Comparison of ENCODE assay signal across 12 mouse cellular contexts in genomic region chr9:40776459-40777248, GRCm38 (mm10). TPM values are rescaled to one million over a fixed set of nuclear protein-coding genes. Genes with fewer than 3 reads are reported as not detected.
DNase-seq lines count a peak whose midpoint lies in the region; ATAC-seq and TF ChIP-seq lines count a peak whose summit lies in the region.
"Had no signal": no experiment of that assay in that cellular context is flagged by ENCODE, and none has a peak within 500 bp of the region (broad histone marks: within the 10 kb centered on the region; RNA-seq: fewer than 3 reads in every experiment).

No protein-coding gene starts in this region.

- no peaks in the 10 kb centered on the region for H3K4me1 ChIP-seq in G1E (ENCODE audit: insufficient read depth, low read depth, low read length)
- H3K4me1 ChIP-seq in neural tube, embryonic 15.5 days: no peaks in the 10 kb centered on the region

- no peak overlapping the region for H3K9ac ChIP-seq in neural tube, embryonic 15.5 days (replicated peaks)
- H3K9ac ChIP-seq: hindbrain, embryonic 14.5 days had no signal

- ATAC-seq in G1E (ENCODE audit: extremely low read depth, insufficient number of reproducible peaks, low FRiP score, poor library complexity, severe bottlenecking): peak; percentile 60
- ATAC-seq in neural tube, embryonic 15.5 days (ENCODE audit: low FRiP score): no peak

- 74% methylated on average over 11 of the region's 11 CpGs for WGBS in neural tube, embryonic 15.5 days

- H3K27me3 ChIP-seq in G1E (ENCODE audit: insufficient read depth, low read length): peaks cover 17% of the 10 kb centered on the region; the same call in 1 of the 2 replicates
- no peaks in the 10 kb centered on the region for H3K27me3 ChIP-seq in neural tube, embryonic 15.5 days (replicated peaks)

- H3K27ac ChIP-seq in neural tube, embryonic 15.5 days (replicated peaks): no peak overlapping the region
- H3K27ac ChIP-seq: hindbrain, embryonic 14.5 days had no signal

- no peak overlapping the region for H3K4me2 ChIP-seq in neural tube, embryonic 15.5 days
- H3K4me2 ChIP-seq: hindbrain, embryonic 14.5 days had no signal

- DNase-seq in G1E (ENCODE audit: low spot score): no peak
- DNase-seq in adrenal gland, adult 8-10 months: peak; percentile 62
- peak; percentile 61 for DNase-seq in heart, postnatal 4 days
- peak; percentile 47 to 54 for DNase-seq in kidney, postnatal 4 days
- DNase-seq in frontal cortex, postnatal 36 days (ENCODE audit: low spot score in 2 of 2): no peak
- DNase-seq in thymus, postnatal 36 days: no peak
- DNase-seq in testis, postnatal 14 days (ENCODE audit: low spot score): no peak
- DNase-seq: left cerebral cortex, postnatal 4 days; midbrain, embryonic 14.5 days; retina, postnatal 1 day had no signal

- TF ChIP-seq CTCF in G1E (IDR thresholded peaks at IDR 0.05; ENCODE audit: low read depth, low read length): no peak

- H3K4me3 ChIP-seq in G1E (ENCODE audit: low read depth, low read length): no peak overlapping the region
- H3K4me3 ChIP-seq in neural tube, embryonic 15.5 days (replicated peaks): no peak overlapping the region

- H3K36me3 ChIP-seq in G1E (replicated peaks): no peaks in the 10 kb centered on the region
- peaks cover 19% of the 10 kb centered on the region for H3K36me3 ChIP-seq in neural tube, embryonic 15.5 days

- no peaks in the 10 kb centered on the region for H3K9me3 ChIP-seq in G1E (replicated peaks)
- no peaks in the 10 kb centered on the region for H3K9me3 ChIP-seq in neural tube, embryonic 15.5 days (replicated peaks)

RNA-seq across cellular contexts. Expression of gene Hspa8, which starts 24.1 kb away (rescaled TPM):
- total RNA-seq in G1E (2014; fragmentation: Nextera tagmentation): 1,343 and 1,357 TPM in 2 replicates
- total RNA-seq in G1E (2017): 3,642 and 4,293 TPM in 2 replicates
- 380 and 483 TPM in 2 replicates for polyA plus RNA-seq in G1E (2012)
- 1,000 to 10,000 TPM; 1,250 to 2,890 (median 1,476) TPM for total RNA-seq in adrenal gland, adult 8-10 months (2022)
- total RNA-seq in heart, postnatal 4 days (2021): 1,000 to 10,000 TPM; 1,168 to 1,187 TPM
- 3,055 and 3,120 TPM in 2 replicates for polyA plus RNA-seq in neural tube, embryonic 15.5 days (2015; fragmentation: Nextera tagmentation; extraction: Ambion mirVana)

Comparison
In these comparisons a context has a peak if more than half of its experiments do, and no peak if none do; other contexts are left out.
1. DNase-seq: peak in adrenal gland, adult 8-10 months (single experiment), heart, postnatal 4 days (single experiment) and kidney, postnatal 4 days (2 of 2); none in G1E (single experiment), frontal cortex, postnatal 36 days (0 of 2), thymus, postnatal 36 days (0 of 2) and testis, postnatal 14 days (single experiment).